Mouse (Mus musculus): ENCODE results near the gene Gm10228.
"Not testable (repeated sequence)": the region's sequence is repeated elsewhere in the genome, so short reads cannot be mapped to it uniquely, and the experiment has no call there.

- TF ChIP-seq POLR2A (IDR thresholded peaks at IDR 0.05; ENCODE audit: low read depth, low read length); ETS1 (conservative IDR thresholded peaks at IDR 0.05; ENCODE audit: low read depth, low read length); HCFC1 (IDR thresholded peaks at IDR 0.05; ENCODE audit: low read depth, low read length); CTCF (conservative IDR thresholded peaks at IDR 0.05 in 1 of 2, IDR thresholded peaks at IDR 0.05 in 1 of 2; ENCODE audit: low read depth in 2 of 2, low read length in 2 of 2); ZKSCAN1 (IDR thresholded peaks at IDR 0.05; ENCODE audit: borderline replicate concordance, low read depth, low read length); MYC (IDR thresholded peaks at IDR 0.05; ENCODE audit: low read depth, low read length); NELFE (IDR thresholded peaks at IDR 0.05; ENCODE audit: low read depth, low read length); TBP (conservative IDR thresholded peaks at IDR 0.05; ENCODE audit: low read depth, low read length); NRF1 (IDR thresholded peaks at IDR 0.05; ENCODE audit: low read depth, low read length); MAX (IDR thresholded peaks at IDR 0.05; ENCODE audit: low read length); EP300 (IDR thresholded peaks at IDR 0.05; ENCODE audit: low read length); ZC3H11A (IDR thresholded peaks at IDR 0.05; ENCODE audit: low read depth, low read length); ZMIZ1 (IDR thresholded peaks at IDR 0.05; ENCODE audit: low read depth, low read length): not testable (repeated sequence)
These were observed 26.3 kb downstream of the Gm10228 start, which contains the start of gene Gm10229 for GRCm38 (mm10) chr16:89014984-89015383.

Data from CH12.LX (cell line).